ENCODE assay signal across 12 mouse cellular contexts in the genomic region with DNA sequence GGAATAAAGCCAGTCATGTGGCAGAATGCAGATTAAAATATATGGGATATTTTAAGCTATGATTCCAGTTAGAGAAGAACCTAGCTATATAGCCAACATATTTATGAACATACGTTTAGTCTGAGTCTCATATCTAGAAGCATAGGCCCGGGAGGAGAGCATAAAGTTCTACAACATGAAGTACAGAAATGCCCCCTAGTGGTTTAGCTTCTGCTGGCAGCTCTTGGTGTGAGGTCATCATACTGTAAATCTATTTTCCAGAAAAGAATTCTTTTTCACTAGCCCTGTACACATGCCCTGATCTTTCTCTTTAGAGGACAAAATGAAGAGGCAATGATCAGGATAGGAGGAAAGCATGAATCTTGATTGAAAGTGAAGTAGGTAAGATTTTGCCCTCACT. TPM values are rescaled to one million over a fixed set of nuclear protein-coding genes. Genes with fewer than 3 reads are reported as not detected.
DNase-seq lines count a peak whose midpoint lies in the region; ATAC-seq and TF ChIP-seq lines count a peak whose summit lies in the region.
"Had no signal": no experiment of that assay in that cellular context is flagged by ENCODE, and none has a peak within 500 bp of the region (broad histone marks: within the 10 kb centered on the region; RNA-seq: fewer than 3 reads in every experiment).

No protein-coding gene starts in this region.

- TF ChIP-seq EP300 in MEL (IDR thresholded peaks at IDR 0.05; ENCODE audit: low read depth in 1 of 2, low read length in 2 of 2), result no peak

- DNase-seq in kidney, postnatal 36 days, result peak; percentile 1 to 13
- no peak for DNase-seq in kidney, adult 8-10 months
- DNase-seq in CD4-positive helper T cell, adult 2 months (ENCODE audit: low read depth, low spot score), result peak; percentile 59
- peak; percentile 37 for DNase-seq in MEL (ENCODE audit: low read depth, low spot score)
- DNase-seq in large intestine, adult 2 months (ENCODE audit: low read depth, low spot score), result peak; percentile 3
- no peak for DNase-seq in forebrain, embryonic 11.5 days (ENCODE audit: low spot score)
- DNase-seq in lung, adult 18-20 months, result no peak
- DNase-seq: liver, embryonic 13.5 days had no signal

- TF ChIP-seq POLR2A in MEL (IDR thresholded peaks at IDR 0.05; ENCODE audit: control insufficient read depth in 1 of 2, insufficient read depth in 1 of 2, low read depth in 1 of 2, low read length in 2 of 2, poor library complexity in 1 of 2), result no peak

- no peaks in the 10 kb centered on the region for H3K79me2 ChIP-seq in MEL (ENCODE audit: control insufficient read depth, insufficient read depth, low read length, poor library complexity)

- TF ChIP-seq RAD21 in MEL (IDR thresholded peaks at IDR 0.05; ENCODE audit: low read depth, low read length), result peak; percentile 58

- H3K36me3 ChIP-seq in MEL (ENCODE audit: control insufficient read depth in 1 of 2, insufficient read depth in 2 of 2, low read length in 2 of 2), result no peaks in the 10 kb centered on the region
- H3K36me3 ChIP-seq in forebrain, embryonic 11.5 days (ENCODE audit: control insufficient read depth, insufficient read depth, low read length), result no peaks in the 10 kb centered on the region
- H3K36me3 ChIP-seq: liver, embryonic 13.5 days; neural tube, embryonic 12.5 days had no signal

- H3K4me1 ChIP-seq in MEL (ENCODE audit: control insufficient read depth in 1 of 2, insufficient read depth in 2 of 2, low read length in 2 of 2), result no peaks in the 10 kb centered on the region
- H3K4me1 ChIP-seq in forebrain, embryonic 11.5 days (replicated peaks; ENCODE audit: control insufficient read depth, insufficient read depth, low read length), result no peaks in the 10 kb centered on the region
- H3K4me1 ChIP-seq: liver, embryonic 13.5 days; neural tube, embryonic 12.5 days had no signal

- peak; percentile 12 to 60 (median 19); a peak in 2 of 6 replicates for TF ChIP-seq CTCF in MEL (IDR thresholded peaks at IDR 0.05 in 2 of 3, conservative IDR thresholded peaks at IDR 0.05 in 1 of 3; ENCODE audit: control insufficient read depth in 1 of 3, insufficient read depth in 1 of 3, low read depth in 2 of 3, low read length in 3 of 3, poor library complexity in 1 of 3, severe bottlenecking in 1 of 3)

- 8% methylated on average over 2 of the region's 2 CpGs for WGBS in large intestine, adult 2 months
- 57% methylated on average over 2 of the region's 2 CpGs for WGBS in forebrain, embryonic 11.5 days

- no peak overlapping the region for H3K9ac ChIP-seq in MEL (ENCODE audit: control insufficient read depth, low read depth, low read length, poor library complexity, severe bottlenecking)
- H3K9ac ChIP-seq in forebrain, embryonic 11.5 days (ENCODE audit: low read length), result no peak overlapping the region
- H3K9ac ChIP-seq: liver, embryonic 13.5 days; neural tube, embryonic 12.5 days had no signal

- H3K4me2 ChIP-seq in forebrain, embryonic 11.5 days (ENCODE audit: low read depth, low read length, severe bottlenecking), result no peak overlapping the region
- H3K4me2 ChIP-seq: liver, embryonic 13.5 days; neural tube, embryonic 12.5 days had no signal

- no peak overlapping the region for H3K4me3 ChIP-seq in MEL (ENCODE audit: control insufficient read depth in 1 of 2, insufficient read depth in 1 of 2, low read depth in 2 of 2, low read length in 2 of 2)
- H3K4me3 ChIP-seq in forebrain, embryonic 11.5 days (ENCODE audit: low read depth, low read length), result no peak overlapping the region
- H3K4me3 ChIP-seq: erythroblast, embryonic 14.5 days; liver, embryonic 13.5 days; neural tube, embryonic 12.5 days had no signal

- H3K9me3 ChIP-seq in MEL (replicated peaks; ENCODE audit: insufficient read depth, low read length), result no peaks in the 10 kb centered on the region
- no peaks in the 10 kb centered on the region for H3K9me3 ChIP-seq in forebrain, embryonic 11.5 days (ENCODE audit: control insufficient read depth, low read length)
- H3K9me3 ChIP-seq: liver, embryonic 13.5 days; neural tube, embryonic 12.5 days had no signal

- no peaks in the 10 kb centered on the region for H3K27me3 ChIP-seq in MEL (ENCODE audit: control insufficient read depth in 1 of 2, insufficient read depth in 2 of 2, low read length in 2 of 2)
- no peaks in the 10 kb centered on the region for H3K27me3 ChIP-seq in forebrain, embryonic 11.5 days (ENCODE audit: control insufficient read depth, insufficient read depth, low read length)
- H3K27me3 ChIP-seq: liver, embryonic 13.5 days; neural tube, embryonic 12.5 days had no signal

- no peak overlapping the region for H3K27ac ChIP-seq in MEL (ENCODE audit: control insufficient read depth, low read depth, low read length)
- H3K27ac ChIP-seq in forebrain, embryonic 11.5 days (ENCODE audit: low read depth, low read length), result no peak overlapping the region
- H3K27ac ChIP-seq: liver, embryonic 13.5 days; neural tube, embryonic 12.5 days had no signal

- no peak for ATAC-seq in erythroid progenitor cell, adult 5-6 weeks (replicated peaks; ENCODE audit: low FRiP score, poor library complexity, severe bottlenecking)
- no peak for ATAC-seq in forebrain, embryonic 11.5 days (replicated peaks; ENCODE audit: low FRiP score)

TF ChIP-seq in MEL, 35 proteins besides CTCF, POLR2A, EP300 and RAD21:
- TF ChIP-seq BHLHE40 (IDR thresholded peaks at IDR 0.05; ENCODE audit: borderline replicate concordance, low read depth, low read length) (no peak), SMC3 (IDR thresholded peaks at IDR 0.05; ENCODE audit: low read depth, low read length) (peak; percentile 67), USF1 (IDR thresholded peaks at IDR 0.05; ENCODE audit: low read depth, low read length) (no peak), SIN3A (IDR thresholded peaks at IDR 0.05; ENCODE audit: low read length) (no peak), E2F4 (IDR thresholded peaks at IDR 0.05; ENCODE audit: borderline replicate concordance, low read depth, low read length) (no peak), ZC3H11A (IDR thresholded peaks at IDR 0.05; ENCODE audit: low read depth, low read length) (peak; percentile 46; the same call in 1 of the 2 replicates), UBTF (IDR thresholded peaks at IDR 0.05; ENCODE audit: borderline replicate concordance, insufficient read depth, low read depth, low read length) (no peak), HCFC1 (IDR thresholded peaks at IDR 0.05; ENCODE audit: low read depth, low read length) (no peak), RCOR1 (IDR thresholded peaks at IDR 0.05; ENCODE audit: low read depth, low read length) (no peak)

RNA-seq across cellular contexts. Expression of gene Olfr701, which starts 1.8 kb away (rescaled TPM):
- total RNA-seq in MEL (2012; rRNA removed), result not detected in 2 replicates
- not detected for polyA plus RNA-seq in MEL (2012; ENCODE audit: insufficient read depth in 1 of 2, insufficient read length in 2 of 2, low read depth in 1 of 2, low replicate concordance in 2 of 2, missing spikeins in 1 of 2)
- not detected in 2 replicates for polyA plus RNA-seq in large intestine, adult 2 months (2012; rRNA removed)
- not detected in 2 replicates for total RNA-seq in erythroid progenitor cell, adult 5-6 weeks (2015; ENCODE audit: low replicate concordance)
- total RNA-seq in erythroid progenitor cell, adult 5-6 weeks (2017; ENCODE audit: low replicate concordance), result not detected in 2 replicates
- polyA plus RNA-seq in forebrain, embryonic 11.5 days (2014; fragmentation: Nextera tagmentation; extraction: Ambion mirVana), result not detected in 2 replicates
- total RNA-seq: heart, postnatal 10 days had no signal
- polyA plus RNA-seq: erythroblast, embryonic 14.5 days; liver, embryonic 13.5 days; neural tube, embryonic 12.5 days had no signal

RNA-seq across cellular contexts. Expression of gene Olfr700, which starts 7.1 kb away (rescaled TPM):
- not detected in 2 replicates for total RNA-seq in MEL (2012; rRNA removed)
- not detected for polyA plus RNA-seq in MEL (2012; ENCODE audit: insufficient read depth in 1 of 2, insufficient read length in 2 of 2, low read depth in 1 of 2, low replicate concordance in 2 of 2, missing spikeins in 1 of 2)
- not detected in 2 replicates for polyA plus RNA-seq in large intestine, adult 2 months (2012; rRNA removed)
- not detected in 2 replicates for total RNA-seq in erythroid progenitor cell, adult 5-6 weeks (2015; ENCODE audit: low replicate concordance)
- total RNA-seq in erythroid progenitor cell, adult 5-6 weeks (2017; ENCODE audit: low replicate concordance), result not detected in 2 replicates
- not detected in 2 replicates for polyA plus RNA-seq in forebrain, embryonic 11.5 days (2014; fragmentation: Nextera tagmentation; extraction: Ambion mirVana)
- total RNA-seq: heart, postnatal 10 days had no signal
- polyA plus RNA-seq: erythroblast, embryonic 14.5 days; liver, embryonic 13.5 days; neural tube, embryonic 12.5 days had no signal

RNA-seq across cellular contexts. Expression of gene Olfr702, which starts 17.9 kb away (rescaled TPM):
- not detected in 2 replicates for total RNA-seq in MEL (2012; rRNA removed)
- polyA plus RNA-seq in MEL (2012; ENCODE audit: insufficient read depth in 1 of 2, insufficient read length in 2 of 2, low read depth in 1 of 2, low replicate concordance in 2 of 2, missing spikeins in 1 of 2), result not detected
- polyA plus RNA-seq in large intestine, adult 2 months (2012; rRNA removed), result not detected in 2 replicates
- not detected in 2 replicates for total RNA-seq in erythroid progenitor cell, adult 5-6 weeks (2015; ENCODE audit: low replicate concordance)
- not detected in 2 replicates for total RNA-seq in erythroid progenitor cell, adult 5-6 weeks (2017; ENCODE audit: low replicate concordance)
- not detected in 2 replicates for polyA plus RNA-seq in forebrain, embryonic 11.5 days (2014; fragmentation: Nextera tagmentation; extraction: Ambion mirVana)
- total RNA-seq: heart, postnatal 10 days had no signal
- polyA plus RNA-seq: erythroblast, embryonic 14.5 days; liver, embryonic 13.5 days; neural tube, embryonic 12.5 days had no signal

RNA-seq across cellular contexts. Expression of gene Olfr699, which starts 22.8 kb away (rescaled TPM):
- not detected in 2 replicates for total RNA-seq in MEL (2012; rRNA removed)
- polyA plus RNA-seq in MEL (2012; ENCODE audit: insufficient read depth in 1 of 2, insufficient read length in 2 of 2, low read depth in 1 of 2, low replicate concordance in 2 of 2, missing spikeins in 1 of 2), result not detected
- not detected in 2 replicates for polyA plus RNA-seq in large intestine, adult 2 months (2012; rRNA removed)
- 0.84 TPM in 1 of 2 replicates, not detected in the other for total RNA-seq in erythroid progenitor cell, adult 5-6 weeks (2015; ENCODE audit: low replicate concordance)
- total RNA-seq in erythroid progenitor cell, adult 5-6 weeks (2017; ENCODE audit: low replicate concordance), result not detected in 2 replicates
- not detected in 2 replicates for polyA plus RNA-seq in forebrain, embryonic 11.5 days (2014; fragmentation: Nextera tagmentation; extraction: Ambion mirVana)
- total RNA-seq: heart, postnatal 10 days had no signal
- polyA plus RNA-seq: erythroblast, embryonic 14.5 days; liver, embryonic 13.5 days; neural tube, embryonic 12.5 days had no signal

RNA-seq across cellular contexts. Expression of gene Olfr703, which starts 27.4 kb away (rescaled TPM):
- not detected in 2 replicates for total RNA-seq in MEL (2012; rRNA removed)
- polyA plus RNA-seq in MEL (2012; ENCODE audit: insufficient read depth in 1 of 2, insufficient read length in 2 of 2, low read depth in 1 of 2, low replicate concordance in 2 of 2, missing spikeins in 1 of 2), result not detected
- polyA plus RNA-seq in large intestine, adult 2 months (2012; rRNA removed), result not detected in 2 replicates
- total RNA-seq in erythroid progenitor cell, adult 5-6 weeks (2015; ENCODE audit: low replicate concordance), result not detected in 2 replicates
- not detected in 2 replicates for total RNA-seq in erythroid progenitor cell, adult 5-6 weeks (2017; ENCODE audit: low replicate concordance)
- not detected in 2 replicates for polyA plus RNA-seq in forebrain, embryonic 11.5 days (2014; fragmentation: Nextera tagmentation; extraction: Ambion mirVana)
- total RNA-seq: heart, postnatal 10 days had no signal
- polyA plus RNA-seq: erythroblast, embryonic 14.5 days; liver, embryonic 13.5 days; neural tube, embryonic 12.5 days had no signal

Comparison
In these comparisons a context has a peak if more than half of its experiments do, and no peak if none do; other contexts are left out.
1. DNase-seq: peak in kidney, postnatal 36 days (2 of 2), CD4-positive helper T cell, adult 2 months (single experiment), MEL (single experiment) and large intestine, adult 2 months (single experiment); none in kidney, adult 8-10 months (0 of 2), forebrain, embryonic 11.5 days (single experiment) and lung, adult 18-20 months (0 of 2).